Mouse (Mus musculus): ENCODE measurements around the gene Tcf7l1. TPM values are rescaled to one million over a fixed set of nuclear protein-coding genes. Genes with fewer than 3 reads are reported as not detected.
A peak's percentile ranks its signal among the peaks of the same experiment; 100 is the strongest.

The Tcf7l1 gene
- total RNA-seq, 1 experiment, result 14.5 TPM

DNA sequence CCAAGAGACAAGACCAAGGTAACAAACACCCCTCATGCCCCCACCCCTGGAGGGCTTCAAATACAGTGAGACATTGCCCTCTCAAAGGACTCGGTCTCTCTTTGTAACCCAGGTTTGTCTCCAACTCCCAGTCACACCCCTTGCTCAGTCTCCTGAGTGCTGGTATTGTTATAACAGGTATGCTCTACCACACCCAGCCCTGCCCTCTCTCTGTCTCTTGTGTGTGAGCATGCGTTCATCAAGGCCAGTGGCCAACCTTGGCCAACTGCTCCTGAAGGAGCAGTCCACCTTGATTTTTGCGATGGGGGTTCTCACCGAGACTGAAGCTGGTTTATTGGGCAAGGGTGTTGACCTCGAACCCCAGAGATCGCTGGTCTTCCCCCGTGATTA is 133.0 kb downstream of the Tcf7l1 start:
- H3K4me3 ChIP-seq (ENCODE audit: insufficient read depth in 1 of 2, low read depth in 1 of 2, low read length in 2 of 2, poor library complexity in 1 of 2, severe bottlenecking in 1 of 2), result peak overlapping the region in 1 of 2 experiments; percentile 54; a peak in 2 of 4 replicates
- TF ChIP-seq CHD2 (IDR thresholded peaks at IDR 0.05; ENCODE audit: low read depth, low read length) (no peak), MAFK (IDR thresholded peaks at IDR 0.05; ENCODE audit: insufficient read depth, low read depth, low read length) (no peak), HCFC1 (IDR thresholded peaks at IDR 0.05; ENCODE audit: borderline replicate concordance, insufficient read depth, low read length) (no peak), ZC3H11A (IDR thresholded peaks at IDR 0.05; ENCODE audit: borderline replicate concordance, low read depth, low read length) (no peak), ZNF384 (IDR thresholded peaks at IDR 0.05; ENCODE audit: low read depth, low read length) (no peak)
- in situ Hi-C loops (cut with MboI; ENCODE audit: low sequenced_read_pairs in 2 of 2, unreplicated experiment in 2 of 2), result no loop called here
- no peaks in the 10 kb centered on the region for H3K36me3 ChIP-seq (ENCODE audit: control insufficient read depth, insufficient read depth, low read length, poor library complexity, severe bottlenecking)
- no peak overlapping the region for H3K9ac ChIP-seq (ENCODE audit: insufficient read depth, low read depth, low read length, poor library complexity, severe bottlenecking)
- no peak overlapping the region for H3K27ac ChIP-seq (ENCODE audit: insufficient read depth, low read depth, low read length, poor library complexity, severe bottlenecking)
- peaks cover 4 to 5% of the 10 kb centered on the region in 2 experiments; a peak in 3 of 4 replicates for H3K4me1 ChIP-seq (ENCODE audit: control insufficient read depth in 2 of 2, insufficient read depth in 2 of 2, low read length in 2 of 2, poor library complexity in 1 of 2)
- H3K9me3 ChIP-seq (ENCODE audit: control insufficient read depth, insufficient read depth, low read depth, low read length), result no peaks in the 10 kb centered on the region
- DNase-seq (ENCODE audit: low read depth, low spot score), result no peak

- Histone ChIP-seq H3K4me3 (ENCODE audit: insufficient read depth in 1 of 2, low read depth in 1 of 2, low read length in 2 of 2, poor library complexity in 1 of 2, severe bottlenecking in 1 of 2) (peak overlapping the region; percentile 54 to 60), H3K9me3 (ENCODE audit: control insufficient read depth, insufficient read depth, low read depth, low read length) (no peaks in the 10 kb centered on the region), H3K4me1 (ENCODE audit: control insufficient read depth in 2 of 2, insufficient read depth in 2 of 2, low read length in 2 of 2, poor library complexity in 1 of 2) (peaks cover 5% of the 10 kb centered on the region in 2 experiments; a peak in 3 of 4 replicates), H3K27ac (ENCODE audit: insufficient read depth, low read depth, low read length, poor library complexity, severe bottlenecking) (0 out of 2 replicates have a peak overlapping the region, but pooled peaks have one; percentile 36), H3K36me3 (ENCODE audit: control insufficient read depth, insufficient read depth, low read length, poor library complexity, severe bottlenecking) (no peaks in the 10 kb centered on the region), H3K9ac (ENCODE audit: insufficient read depth, low read depth, low read length, poor library complexity, severe bottlenecking) (peak overlapping the region; percentile 43; the same call in 1 of the 2 replicates)
- no peak for DNase-seq (ENCODE audit: low read depth, low spot score)
- TF ChIP-seq ZC3H11A (IDR thresholded peaks at IDR 0.05; ENCODE audit: borderline replicate concordance, low read depth, low read length), result no peak
- no peak for TF ChIP-seq CHD2 (IDR thresholded peaks at IDR 0.05; ENCODE audit: low read depth, low read length)
- TF ChIP-seq HCFC1 (IDR thresholded peaks at IDR 0.05; ENCODE audit: borderline replicate concordance, insufficient read depth, low read length), result no peak
- TF ChIP-seq MAFK (IDR thresholded peaks at IDR 0.05; ENCODE audit: insufficient read depth, low read depth, low read length), result no peak
- TF ChIP-seq ZNF384 (IDR thresholded peaks at IDR 0.05; ENCODE audit: low read depth, low read length), result no peak
- in situ Hi-C loops (cut with MboI; ENCODE audit: low sequenced_read_pairs in 2 of 2, unreplicated experiment in 2 of 2), result no loop called here
Observed at GRCm38 (mm10) chr6:72655309-72656052, 133.6 kb downstream of the Tcf7l1 start.

- no peak for TF ChIP-seq CHD2 (IDR thresholded peaks at IDR 0.05; ENCODE audit: low read depth, low read length)
- no peak for TF ChIP-seq ZNF384 (IDR thresholded peaks at IDR 0.05; ENCODE audit: low read depth, low read length)
- no peak for TF ChIP-seq MAFK (IDR thresholded peaks at IDR 0.05; ENCODE audit: insufficient read depth, low read depth, low read length)
- no peak for TF ChIP-seq ZC3H11A (IDR thresholded peaks at IDR 0.05; ENCODE audit: borderline replicate concordance, low read depth, low read length)
- TF ChIP-seq HCFC1 (IDR thresholded peaks at IDR 0.05; ENCODE audit: borderline replicate concordance, insufficient read depth, low read length), result no peak
- in situ Hi-C loops (cut with MboI; ENCODE audit: low sequenced_read_pairs in 2 of 2, unreplicated experiment in 2 of 2), result no loop called here
- Histone ChIP-seq H3K4me3 (ENCODE audit: insufficient read depth in 1 of 2, low read depth in 1 of 2, low read length in 2 of 2, poor library complexity in 1 of 2, severe bottlenecking in 1 of 2) (no peak overlapping the region), H3K36me3 (ENCODE audit: control insufficient read depth, insufficient read depth, low read length, poor library complexity, severe bottlenecking) (no peaks in the 10 kb centered on the region), H3K9ac (ENCODE audit: insufficient read depth, low read depth, low read length, poor library complexity, severe bottlenecking) (no peak overlapping the region), H3K27ac (ENCODE audit: insufficient read depth, low read depth, low read length, poor library complexity, severe bottlenecking) (no peak overlapping the region), H3K4me1 (ENCODE audit: control insufficient read depth in 2 of 2, insufficient read depth in 2 of 2, low read length in 2 of 2, poor library complexity in 1 of 2) (peaks cover 5 to 7% of the 10 kb centered on the region in 2 experiments; a peak in 3 of 4 replicates), H3K9me3 (ENCODE audit: control insufficient read depth, insufficient read depth, low read depth, low read length) (no peaks in the 10 kb centered on the region)
- no peak for DNase-seq (ENCODE audit: low read depth, low spot score)
Observed at GRCm38 (mm10) chr6:72654355-72654754, 134.7 kb downstream of the Tcf7l1 start.

DNA sequence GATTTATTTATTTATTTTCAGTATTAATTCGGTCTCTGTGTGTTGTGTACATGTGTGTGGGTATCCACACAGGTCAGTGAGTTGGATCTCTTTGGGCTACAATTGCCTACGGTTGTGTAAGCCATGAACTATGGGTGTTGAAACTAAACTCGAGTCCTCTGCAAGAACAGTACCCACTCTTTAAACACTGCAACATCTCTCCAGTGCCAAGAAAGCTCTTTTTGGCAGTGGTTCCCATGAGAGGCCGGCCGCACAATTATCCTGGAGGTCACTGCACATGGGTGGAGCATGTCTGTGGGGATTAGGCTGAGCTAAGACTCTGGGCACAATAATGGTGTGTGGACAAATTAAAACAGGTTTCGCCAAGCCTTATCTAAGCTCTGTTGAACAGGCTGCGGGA is 135.6 kb downstream of the Tcf7l1 start:
- Histone ChIP-seq H3K4me1 (ENCODE audit: control insufficient read depth in 2 of 2, insufficient read depth in 2 of 2, low read length in 2 of 2, poor library complexity in 1 of 2) (peaks cover 8 to 9% of the 10 kb centered on the region in 2 experiments; a peak in 3 of 4 replicates), H3K27ac (ENCODE audit: insufficient read depth, low read depth, low read length, poor library complexity, severe bottlenecking) (no peak overlapping the region), H3K36me3 (ENCODE audit: control insufficient read depth, insufficient read depth, low read length, poor library complexity, severe bottlenecking) (no peaks in the 10 kb centered on the region), H3K9ac (ENCODE audit: insufficient read depth, low read depth, low read length, poor library complexity, severe bottlenecking) (no peak overlapping the region), H3K4me3 (ENCODE audit: insufficient read depth in 1 of 2, low read depth in 1 of 2, low read length in 2 of 2, poor library complexity in 1 of 2, severe bottlenecking in 1 of 2) (no peak overlapping the region), H3K9me3 (ENCODE audit: control insufficient read depth, insufficient read depth, low read depth, low read length) (no peaks in the 10 kb centered on the region)
- no peak for TF ChIP-seq HCFC1 (IDR thresholded peaks at IDR 0.05; ENCODE audit: borderline replicate concordance, insufficient read depth, low read length)
- no peak for TF ChIP-seq ZNF384 (IDR thresholded peaks at IDR 0.05; ENCODE audit: low read depth, low read length)
- in situ Hi-C loops (cut with MboI; ENCODE audit: low sequenced_read_pairs in 2 of 2, unreplicated experiment in 2 of 2), result no loop called here
- DNase-seq (ENCODE audit: low read depth, low spot score), result no peak
